1 mouse cellular context compared by ENCODE assay signal in genomic region chr5:103442269-103442688, GRCm38 (mm10).
TF ChIP-seq lines count a peak whose summit lies in the region.

No protein-coding gene starts in this region.

TF ChIP-seq in MEL, 35 proteins besides CTCF, POLR2A, EP300 and RAD21 (continued from another document):
- TF ChIP-seq TAL1 (IDR thresholded peaks at IDR 0.05; ENCODE audit: low read length) (0 out of 2 replicates have a peak, but pooled peaks have one; percentile 4), MYB (IDR thresholded peaks at IDR 0.05; ENCODE audit: low read depth, low read length) (no peak), NELFE (IDR thresholded peaks at IDR 0.05; ENCODE audit: low read depth, low read length) (no peak), SMC3 (IDR thresholded peaks at IDR 0.05; ENCODE audit: low read depth, low read length) (no peak), MYC (IDR thresholded peaks at IDR 0.05; ENCODE audit: low read depth, low read length) (peak; percentile 71; the same call in 1 of the 2 replicates), TCF12 (IDR thresholded peaks at IDR 0.05; ENCODE audit: low read depth, low read length) (peak; percentile 49), USF1 (IDR thresholded peaks at IDR 0.05; ENCODE audit: low read depth, low read length) (no peak), GATA1 (IDR thresholded peaks at IDR 0.05; ENCODE audit: low read depth, low read length) (peak; percentile 55), MAFK (IDR thresholded peaks at IDR 0.05; ENCODE audit: borderline replicate concordance, low read depth, low read length) (no peak), ELF1 (IDR thresholded peaks at IDR 0.05; ENCODE audit: low read depth, low read length) (no peak), TBP (IDR thresholded peaks at IDR 0.05; ENCODE audit: low read depth, low read length) (peak; percentile 79), CHD1 (IDR thresholded peaks at IDR 0.05; ENCODE audit: low read depth, low read length) (no peak), MAX (IDR thresholded peaks at IDR 0.05; ENCODE audit: low read length) (0 out of 2 replicates have a peak, but pooled peaks have one; percentile 16), MXI1 (IDR thresholded peaks at IDR 0.05; ENCODE audit: low read depth, low read length) (no peak), HCFC1 (IDR thresholded peaks at IDR 0.05; ENCODE audit: low read depth, low read length) (no peak), SIN3A (IDR thresholded peaks at IDR 0.05; ENCODE audit: low read length) (no peak; the same call in none of the 2 replicates), JUND (IDR thresholded peaks at IDR 0.05; ENCODE audit: low read depth, low read length) (no peak), USF2 (IDR thresholded peaks at IDR 0.05; ENCODE audit: borderline replicate concordance in 1 of 2, insufficient read depth in 1 of 2, low read depth in 1 of 2, low read length in 2 of 2) (no peak), E2F4 (IDR thresholded peaks at IDR 0.05; ENCODE audit: borderline replicate concordance, low read depth, low read length) (no peak), KAT2A (conservative IDR thresholded peaks at IDR 0.05; ENCODE audit: low read depth, low read length) (no peak), ZMIZ1 (IDR thresholded peaks at IDR 0.05; ENCODE audit: low read depth, low read length) (no peak), UBTF (IDR thresholded peaks at IDR 0.05; ENCODE audit: borderline replicate concordance, insufficient read depth, low read depth, low read length) (0 out of 2 replicates have a peak, but pooled peaks have one; percentile 77), CHD2 (IDR thresholded peaks at IDR 0.05; ENCODE audit: low read length) (no peak), RCOR1 (IDR thresholded peaks at IDR 0.05; ENCODE audit: low read depth, low read length) (no peak), NRF1 (IDR thresholded peaks at IDR 0.05; ENCODE audit: insufficient read depth, low read depth, low read length, poor library complexity, severe bottlenecking) (no peak), ZNF384 (IDR thresholded peaks at IDR 0.05; ENCODE audit: low read depth, low read length) (no peak), ETS1 (IDR thresholded peaks at IDR 0.05; ENCODE audit: low read depth, low read length) (no peak), POLR2AphosphoS2 (IDR thresholded peaks at IDR 0.05; ENCODE audit: low read length) (no peak), POLR2AphosphoS5 (IDR thresholded peaks at IDR 0.05; ENCODE audit: borderline replicate concordance, low read depth, low read length) (no peak)
